Mouse (Mus musculus) embryonic facial prominence, embryonic 11.5 days (tissue): ENCODE results near the gene Kif1bp. TPM values are rescaled to one million over a fixed set of nuclear protein-coding genes. Genes with fewer than 3 reads are reported as not detected.

Experiments
- ATAC-seq: fragments of 200-750 bp; cut with Nextera tagmentation; replicated peaks from 2 replicates; pipeline ENCODE4 v1.8.0; 2017; ENCODE audit warnings: low read depth; ENCODE audit not compliant: insufficient number of reproducible peaks, low FRiP score, low TSS enrichment
- DNase-seq: peaks from one replicate; pipeline ENCODE4 v3.0.0-alpha.2; 2015; ENCODE audit warnings: low spot score
- H3K27ac ChIP-seq: fragments of 300-500 bp; sonication (generic); replicated peaks from 2 replicates; pipeline ENCODE4 v1.5.1; 2014; ENCODE audit warnings: mild to moderate bottlenecking, low read depth, low read length, control low read depth
- H3K27me3 ChIP-seq: fragments of 300-500 bp; sonication (generic); 2 replicates; pipeline ENCODE4 v1.6.1; 2014; ENCODE audit warnings: mild to moderate bottlenecking, low read length, moderate library complexity, mixed read lengths; ENCODE audit not compliant: control insufficient read depth, insufficient read depth
- H3K36me3 ChIP-seq: fragments of 300-500 bp; sonication (generic); replicated peaks from 2 replicates; pipeline ENCODE4 v1.6.1; 2014; ENCODE audit warnings: low read depth, mild to moderate bottlenecking, low read length, moderate library complexity, mixed read lengths; ENCODE audit not compliant: control insufficient read depth, insufficient read depth
- H3K4me1 ChIP-seq: fragments of 300-500 bp; sonication (generic); 2 replicates; pipeline ENCODE4 v1.6.1; 2014; ENCODE audit warnings: low read length, mixed read lengths; ENCODE audit not compliant: control insufficient read depth, insufficient read depth
- H3K4me2 ChIP-seq: fragments of 300-500 bp; sonication (generic); 2 replicates; pipeline ENCODE4 v1.6.1; 2014; ENCODE audit warnings: low read depth, mild to moderate bottlenecking, control low read depth, low read length, moderate library complexity
- H3K4me3 ChIP-seq: fragments of 300-500 bp; sonication (generic); 2 replicates; pipeline ENCODE4 v1.5.1; 2014; ENCODE audit warnings: low read depth, low read length, control low read depth
- H3K9ac ChIP-seq: fragments of 300-500 bp; sonication (generic); replicated peaks from 2 replicates; pipeline ENCODE4 v1.6.1; 2014; ENCODE audit warnings: mild to moderate bottlenecking, control low read depth, low read length
- H3K9me3 ChIP-seq: fragments of 300-500 bp; sonication (generic); replicated peaks from 2 replicates; pipeline ENCODE4 v1.6.1; 2016; ENCODE audit warnings: mild to moderate bottlenecking, low read length, inconsistent platforms, mixed read lengths; ENCODE audit not compliant: control insufficient read depth
- WGBS: fragments of 180-500 bp; shearing (Covaris S2); extraction: QIAGEN DNeasy Blood & Tissue Kit; methylation state at CpG from one replicate; pipeline ENCODE4 v1.1.7; 2014; 5-methylcytosine and 5-hydroxymethylcytosine counted together
- polyA plus RNA-seq: library from polyadenylated mRNA; unstranded; fragments of >200 nt; fragmentation: Nextera tagmentation; extraction: Ambion mirVana; gene quantifications from 2 replicates; pipeline ENCODE4 v1.2.1, GENCODE M21; 2014

Gene Kif1bp
- polyA plus RNA-seq, 1 experiment from 2014 or later: 48.5 TPM

DNA sequence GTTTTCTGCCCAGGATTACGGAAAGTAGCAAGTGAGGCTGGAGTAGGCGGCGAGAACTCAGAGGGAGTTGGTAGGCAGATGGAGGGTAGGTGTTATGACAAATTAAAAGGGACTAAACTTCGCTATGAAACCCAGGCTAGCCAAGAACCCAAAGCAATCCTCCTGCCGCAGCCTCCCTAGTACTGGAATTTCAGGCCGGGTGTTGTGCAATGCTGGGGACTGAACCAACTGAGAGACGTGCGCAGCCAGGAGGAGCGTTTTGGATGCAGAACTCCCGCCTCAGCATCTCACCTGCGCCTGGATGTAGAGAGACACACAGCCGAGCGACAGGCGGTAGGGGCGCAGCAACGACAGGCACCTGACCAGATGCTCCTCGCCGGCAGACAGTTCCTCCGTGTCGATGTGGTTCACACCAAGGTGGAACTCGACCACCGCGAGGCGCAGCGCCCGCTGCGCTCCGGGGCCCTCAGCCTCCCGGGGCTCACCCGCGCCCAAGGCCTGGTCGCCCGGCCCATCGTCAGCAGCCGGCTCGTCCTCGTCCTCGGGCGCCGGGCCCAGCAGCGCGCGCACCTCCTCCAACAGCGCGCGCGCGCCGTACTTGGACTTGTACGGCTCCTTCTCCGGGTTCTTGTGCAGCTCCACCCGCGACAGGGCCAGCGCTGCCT, 452 bp downstream of the Kif1bp start:
- ATAC-seq (peak; percentile 81), DNase-seq (no peak)
- Histone ChIP-seq H3K36me3 (peaks cover 3% of the 10 kb centered on the region), H3K27ac (no peak overlapping the region), H3K4me1 (no peaks in the 10 kb centered on the region), H3K4me3 (peak overlapping the region; percentile 94), H3K9ac (peak overlapping the region; percentile 84), H3K9me3 (no peaks in the 10 kb centered on the region), H3K27me3 (no peaks in the 10 kb centered on the region), H3K4me2 (peak overlapping the region; percentile 77)
- whole genome bisulfite sequencing: 1% methylated on average over 43 of the region's 54 CpGs

DNA sequence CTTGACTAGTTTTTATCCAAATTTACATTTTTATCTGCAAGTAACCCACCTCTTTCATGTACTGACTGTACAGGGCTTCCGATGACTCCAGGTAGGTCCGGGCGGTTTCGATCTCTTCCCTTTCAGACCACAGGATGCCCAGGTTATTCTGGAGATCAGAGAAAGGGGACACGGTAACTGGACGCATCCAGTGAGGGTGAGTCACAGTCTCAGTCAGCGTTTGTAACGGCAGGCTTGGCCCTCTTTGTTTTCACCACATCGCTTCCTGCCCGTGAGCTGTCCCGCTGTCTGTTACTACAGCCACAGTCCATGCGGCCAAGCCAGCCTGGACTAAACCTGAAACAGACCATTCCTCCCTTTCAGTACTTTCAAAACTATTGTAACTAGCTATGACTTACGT, 3.3 kb downstream of the Kif1bp start:
- Histone ChIP-seq H3K4me1 (no peaks in the 10 kb centered on the region), H3K27ac (no peak overlapping the region), H3K4me3 (no peak overlapping the region), H3K9me3 (no peaks in the 10 kb centered on the region), H3K27me3 (no peaks in the 10 kb centered on the region), H3K36me3 (peaks cover 4% of the 10 kb centered on the region; the same call in 1 of the 2 replicates), H3K9ac (no peak overlapping the region), H3K4me2 (no peak overlapping the region)
- DNase-seq (no peak), ATAC-seq (no peak)
- 92% methylated on average over 13 of the region's 13 CpGs for WGBS

DNA sequence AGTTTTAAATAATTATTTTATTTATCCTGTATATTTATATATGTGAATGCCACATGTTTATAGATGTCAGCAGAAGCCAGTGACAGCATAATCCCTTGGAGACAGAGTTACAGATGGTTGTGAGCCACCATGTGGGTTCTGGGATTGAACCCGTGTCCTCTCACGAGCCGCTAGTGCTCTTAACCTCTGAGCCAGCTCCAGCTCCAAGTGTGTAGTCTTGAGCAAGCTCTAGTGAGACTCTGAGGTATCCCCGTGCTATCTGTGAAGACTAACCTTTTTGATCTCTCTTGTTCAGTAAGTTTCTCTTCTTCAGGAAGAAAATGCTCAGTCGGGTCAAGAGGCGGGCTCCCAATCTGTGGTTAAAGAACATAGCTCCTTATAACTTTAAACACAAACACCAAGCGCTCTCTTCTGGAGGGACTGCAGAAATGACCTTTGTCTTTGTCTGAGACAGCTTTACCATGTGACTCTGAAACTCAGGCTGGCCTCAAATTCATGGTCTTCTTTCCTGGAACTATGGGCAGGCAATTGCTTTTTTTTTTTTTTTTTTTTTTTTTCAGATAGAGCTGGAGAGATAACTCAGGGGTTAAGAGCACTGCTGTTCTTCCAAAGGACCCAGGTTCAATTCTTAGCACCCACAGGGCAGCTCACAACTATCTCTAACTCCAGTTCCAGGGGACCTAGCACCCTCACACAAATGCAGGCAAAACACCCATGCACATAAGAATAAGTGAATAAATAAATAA, 8.0 kb downstream of the Kif1bp start:
- Histone ChIP-seq H3K36me3 (peaks cover 12% of the 10 kb centered on the region), H3K9me3 (no peaks in the 10 kb centered on the region), H3K4me2 (no peak overlapping the region), H3K9ac (no peak overlapping the region), H3K4me1 (no peaks in the 10 kb centered on the region), H3K27ac (no peak overlapping the region), H3K4me3 (no peak overlapping the region), H3K27me3 (no peaks in the 10 kb centered on the region)
- 94% methylated on average over 7 of the region's 7 CpGs for WGBS
- DNase-seq (no peak), ATAC-seq (no peak)

DNA sequence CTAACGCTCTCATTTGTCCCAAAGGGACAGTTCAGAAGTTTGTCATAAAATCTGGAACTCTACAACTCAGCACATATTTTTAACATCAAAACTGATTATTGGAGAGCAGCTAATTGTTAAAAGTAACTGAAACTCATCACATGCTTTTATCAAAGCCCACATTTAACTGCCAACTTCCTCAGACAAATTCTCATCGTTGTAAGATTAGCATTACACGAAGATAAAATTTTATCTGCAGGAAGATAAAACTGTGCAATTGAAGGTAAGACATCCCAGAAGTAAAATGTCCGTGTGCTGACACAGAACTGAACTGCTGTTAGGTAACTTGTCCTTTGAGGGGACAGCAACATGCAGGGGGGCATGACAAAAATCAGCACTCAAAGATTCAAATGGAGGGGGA, 9.4 kb downstream of the Kif1bp start:
- 94% methylated on average over 4 of the region's 4 CpGs for WGBS
- H3K4me1 ChIP-seq: no peaks in the 10 kb centered on the region
- DNase-seq (no peak), ATAC-seq (no peak)
- no peaks in the 10 kb centered on the region for H3K9me3 ChIP-seq
- peaks cover 12% of the 10 kb centered on the region for H3K36me3 ChIP-seq
- H3K4me2 ChIP-seq: no peak overlapping the region
- H3K9ac ChIP-seq: no peak overlapping the region
- H3K27ac ChIP-seq: no peak overlapping the region
- no peaks in the 10 kb centered on the region for H3K27me3 ChIP-seq
- no peak overlapping the region for H3K4me3 ChIP-seq

DNA sequence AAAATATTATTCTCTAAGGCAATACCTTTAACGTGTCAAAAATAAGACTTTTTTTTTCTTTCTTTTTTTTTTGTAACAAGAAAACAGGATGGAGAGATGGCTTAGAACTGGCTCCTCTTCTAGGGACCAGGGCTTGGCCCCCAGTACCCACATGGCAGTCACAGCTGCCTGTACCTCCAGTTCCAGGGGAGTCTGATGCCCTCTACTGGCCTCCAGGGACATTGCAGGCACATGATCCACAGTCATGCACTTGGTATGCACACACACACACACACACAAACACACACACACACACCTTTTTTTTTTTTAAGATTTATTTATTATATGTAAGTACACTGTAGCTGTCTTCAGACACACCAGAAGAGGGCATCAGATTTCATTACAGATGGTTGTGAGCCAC, 20.5 kb downstream of the Kif1bp start:
- H3K27ac ChIP-seq: no peak overlapping the region
- no peak overlapping the region for H3K9ac ChIP-seq
- peaks cover 6% of the 10 kb centered on the region for H3K36me3 ChIP-seq
- H3K9me3 ChIP-seq: no peaks in the 10 kb centered on the region
- ATAC-seq (no peak), DNase-seq (peak; percentile 28)
- no peak overlapping the region for H3K4me2 ChIP-seq
- no peaks in the 10 kb centered on the region for H3K4me1 ChIP-seq
- H3K4me3 ChIP-seq: no peak overlapping the region
- no peaks in the 10 kb centered on the region for H3K27me3 ChIP-seq
- WGBS: 91% methylated on average over 1 of the region's 1 CpGs

DNA sequence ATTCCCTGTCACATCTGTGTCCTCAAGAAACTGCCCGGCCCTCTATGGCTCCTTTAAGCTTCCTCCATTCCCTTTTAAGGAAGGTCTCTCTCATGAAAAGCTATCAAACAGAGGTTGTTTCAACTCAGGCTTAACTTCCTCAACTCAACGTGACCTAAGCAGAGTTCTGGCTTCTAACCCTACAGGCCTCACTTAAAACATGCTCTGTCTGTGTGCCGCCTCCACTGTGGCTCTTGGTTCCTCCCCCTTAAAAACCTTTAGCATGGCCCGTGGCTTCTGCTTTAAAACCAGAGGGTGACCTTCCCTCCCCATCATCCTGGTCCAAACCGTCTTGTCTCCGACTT, 21.7 kb downstream of the Kif1bp start:
- H3K36me3 ChIP-seq: peaks cover 6% of the 10 kb centered on the region
- H3K27me3 ChIP-seq: no peaks in the 10 kb centered on the region
- H3K27ac ChIP-seq: no peak overlapping the region
- ATAC-seq (no peak), DNase-seq (no peak)
- no peaks in the 10 kb centered on the region for H3K4me1 ChIP-seq
- WGBS: 90% methylated on average over 6 of the region's 6 CpGs
- no peaks in the 10 kb centered on the region for H3K9me3 ChIP-seq
- no peak overlapping the region for H3K9ac ChIP-seq
- H3K4me2 ChIP-seq: no peak overlapping the region
- H3K4me3 ChIP-seq: no peak overlapping the region

DNA sequence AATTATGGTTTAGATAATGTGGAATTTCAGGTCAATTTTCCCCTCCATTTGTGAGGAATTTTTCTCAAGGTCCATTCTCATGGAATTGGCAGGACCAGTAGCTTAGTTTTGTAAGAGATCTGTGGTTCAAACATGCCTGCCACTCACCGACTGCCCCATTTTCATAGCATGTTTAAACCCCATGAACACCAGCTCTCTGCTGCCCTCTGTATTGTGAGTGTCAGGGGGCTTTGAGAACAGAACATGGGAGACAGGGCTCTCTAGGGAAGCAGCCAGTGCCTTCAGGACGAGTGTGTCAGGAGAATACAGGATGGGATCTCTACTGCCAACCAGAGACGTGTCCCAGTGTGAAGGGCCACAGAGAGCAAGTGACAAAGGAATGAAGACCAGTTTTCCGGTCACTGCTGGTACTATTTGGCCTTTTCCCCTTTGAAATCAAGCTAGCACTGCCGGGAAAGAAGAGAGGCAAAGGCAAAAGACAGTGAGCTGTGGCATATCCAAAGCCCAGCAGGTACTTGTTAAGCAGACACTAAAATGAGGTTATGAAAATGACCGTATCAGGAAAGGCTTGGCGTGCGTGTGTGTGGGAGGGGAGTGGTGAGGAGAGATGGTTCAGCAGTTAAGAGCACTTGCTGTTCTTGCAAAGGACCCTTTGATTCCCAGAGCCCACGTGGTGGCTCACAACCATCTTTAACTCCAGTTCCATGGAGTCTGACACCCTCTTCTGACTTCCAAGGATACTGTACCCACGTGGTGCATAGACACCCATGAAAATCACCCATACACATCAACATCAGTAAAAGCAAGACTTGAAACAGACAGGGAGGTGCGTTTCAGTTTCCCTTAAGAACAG, 22.3 kb downstream of the Kif1bp start:
- 68% methylated on average over 11 of the region's 11 CpGs for WGBS
- ATAC-seq: no peak
- Histone ChIP-seq H3K9me3 (no peaks in the 10 kb centered on the region), H3K4me1 (no peaks in the 10 kb centered on the region), H3K4me3 (no peak overlapping the region), H3K36me3 (peaks cover 6% of the 10 kb centered on the region), H3K27ac (no peak overlapping the region), H3K4me2 (no peak overlapping the region), H3K9ac (no peak overlapping the region), H3K27me3 (no peaks in the 10 kb centered on the region)
- DNase-seq: peak; percentile 6
